Mouse (Mus musculus): ENCODE results near the gene St8sia2. TPM values are rescaled to one million over a fixed set of nuclear protein-coding genes. Genes with fewer than 3 reads are reported as not detected.

The St8sia2 gene
- 2.3 and 2.5 TPM in 2 replicates for polyA plus RNA-seq (2015; fragmentation: Nextera tagmentation; extraction: Ambion mirVana)

GRCm38 (mm10) chr7:74013601-74014175, at the start of gene St8sia2:
Gene St8sia2, minus strand, starts transcription at chr7:74013690.

